Mouse (Mus musculus) hindbrain, embryonic 16.5 days (tissue): Measurements from ENCODE around the gene Aldh9a1. TPM values are rescaled to one million over a fixed set of nuclear protein-coding genes. Genes with fewer than 3 reads are reported as not detected.

ENCODE experiments used
- ATAC-seq: fragments of 200-750 bp; cut with Nextera tagmentation; 2 replicates; pipeline ENCODE4 v1.8.0; 2017; ENCODE audit warnings: moderate TSS enrichment, moderate library complexity
- H3K27ac ChIP-seq: fragments of 300-500 bp; sonication (generic); 2 replicates; pipeline ENCODE4 v1.5.1; 2014; ENCODE audit warnings: low read depth, mild to moderate bottlenecking, control low read depth, low read length, moderate library complexity
- H3K27me3 ChIP-seq: fragments of 300-500 bp; sonication (generic); replicated peaks from 2 replicates; pipeline ENCODE4 v1.6.1; 2014; ENCODE audit warnings: low read length; ENCODE audit not compliant: control insufficient read depth, insufficient read depth
- H3K36me3 ChIP-seq: fragments of 300-500 bp; sonication (generic); 2 replicates; pipeline ENCODE4 v1.6.1; 2014; ENCODE audit warnings: mild to moderate bottlenecking, low read length, moderate library complexity, mixed read lengths; ENCODE audit not compliant: control insufficient read depth, insufficient read depth
- H3K4me1 ChIP-seq: fragments of 300-500 bp; sonication (generic); 2 replicates; pipeline ENCODE4 v1.6.1; 2014; ENCODE audit warnings: low read depth, low read length; ENCODE audit not compliant: control insufficient read depth, insufficient read depth
- H3K4me2 ChIP-seq: fragments of 300-500 bp; sonication (generic); 2 replicates; pipeline ENCODE4 v1.6.1; 2014; ENCODE audit warnings: mild to moderate bottlenecking, low read length, control low read depth, moderate library complexity
- H3K4me3 ChIP-seq: fragments of 300-500 bp; sonication (generic); 2 replicates; pipeline ENCODE4 v1.5.1; 2014; ENCODE audit warnings: mild to moderate bottlenecking, low read length, control low read depth, moderate library complexity
- H3K9ac ChIP-seq: fragments of 300-500 bp; sonication (generic); 2 replicates; pipeline ENCODE4 v1.6.1; 2014; ENCODE audit warnings: low read depth, mild to moderate bottlenecking, control low read depth, low read length, moderate library complexity
- H3K9me3 ChIP-seq: fragments of 300-500 bp; sonication (generic); 2 replicates; pipeline ENCODE4 v1.6.1; 2014; ENCODE audit warnings: mild to moderate bottlenecking, low read length, moderate library complexity; ENCODE audit not compliant: control insufficient read depth
- WGBS: fragments of 180-500 bp; shearing (Covaris S2); extraction: QIAGEN DNeasy Blood & Tissue Kit; methylation state at CpG from one replicate; pipeline ENCODE4 v1.1.7; 2014; 5-methylcytosine and 5-hydroxymethylcytosine counted together
- polyA plus RNA-seq: library from polyadenylated mRNA; unstranded; fragments of >200 nt; fragmentation: Nextera tagmentation; extraction: Ambion mirVana; gene quantifications from 2 replicates; pipeline ENCODE4 v1.2.1, GENCODE M21; 2015

Aldh9a1 gene
- 43.8 and 43.9 TPM in 2 replicates for polyA plus RNA-seq

DNA sequence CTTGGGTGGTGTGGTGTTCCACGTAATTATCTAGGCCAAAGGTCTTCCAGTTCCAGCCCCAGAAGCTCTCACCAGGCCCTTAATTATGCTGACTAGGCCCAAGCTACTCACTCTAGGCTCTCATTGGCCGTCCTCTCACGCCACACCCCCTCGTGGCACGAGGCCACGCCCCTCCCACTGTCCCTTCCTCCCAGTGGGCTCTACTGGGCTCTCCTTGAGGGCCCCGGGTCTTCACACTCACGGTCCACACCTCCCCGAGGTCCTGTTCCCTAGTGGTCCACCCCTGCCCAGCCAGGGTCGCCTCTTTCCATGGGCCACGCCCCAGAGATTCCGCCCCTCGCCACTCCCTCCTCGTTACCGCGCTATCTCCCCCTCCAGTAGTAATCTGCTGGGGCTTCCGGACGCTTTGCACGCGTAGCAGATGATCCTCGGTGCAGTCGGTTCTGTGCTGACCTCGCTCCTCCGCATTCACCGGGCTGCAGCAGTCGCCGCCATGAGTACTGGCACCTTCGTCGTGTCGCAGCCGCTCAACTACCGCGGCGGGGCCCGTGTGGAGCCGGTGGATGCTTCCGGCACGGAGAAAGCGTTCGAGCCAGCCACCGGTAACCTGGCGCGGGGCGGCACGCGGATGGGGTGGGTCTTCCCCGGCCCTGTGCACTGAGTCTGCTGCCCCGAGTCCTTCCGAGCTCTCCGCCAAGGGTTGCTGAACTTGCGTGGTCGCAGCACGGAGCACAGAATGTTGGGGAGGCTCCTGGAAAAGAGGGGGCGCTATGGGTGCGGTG, at the start of gene Aldh9a1:
TSS of gene Aldh9a1 (plus strand) at position 177 of the 782 bp plus-strand sequence.
- ATAC-seq = peak; percentile 98
- peak within 1 kb of the TSS; percentile 68 for H3K4me2 ChIP-seq
- WGBS = under 1% methylated on average over 55 of the region's 55 CpGs
- H3K9me3 ChIP-seq = no peaks in the 10 kb centered on the region
- H3K9ac ChIP-seq = peak within 1 kb of the TSS; percentile 86
- H3K4me3 ChIP-seq = peak within 1 kb of the TSS; percentile 88
- H3K4me1 ChIP-seq = peaks cover 6% of the 10 kb centered on the region
- H3K27me3 ChIP-seq = no peaks in the 10 kb centered on the region
- H3K27ac ChIP-seq = peak within 1 kb of the TSS; percentile 91
- peaks cover 4% of the 10 kb centered on the region; the same call in 1 of the 2 replicates for H3K36me3 ChIP-seq

DNA sequence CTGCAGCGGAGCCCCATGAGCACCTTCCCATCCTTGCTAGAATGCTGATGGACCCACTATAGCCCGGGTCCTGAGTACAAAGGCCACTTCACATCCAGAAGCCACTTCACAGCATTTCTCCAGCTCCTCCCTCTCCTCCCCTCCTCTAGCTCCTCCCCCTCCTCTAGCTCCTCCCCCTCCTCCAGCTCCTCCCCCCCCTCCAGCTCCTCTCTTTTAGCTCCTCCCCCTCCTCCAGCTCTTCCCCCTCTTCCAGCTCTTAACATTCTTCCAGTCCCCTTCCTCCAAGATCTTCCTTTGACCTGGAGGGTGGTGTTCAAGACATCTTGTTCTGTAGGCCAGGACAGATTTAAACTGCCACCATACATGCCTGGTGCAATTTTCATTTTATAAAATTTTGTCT, 49.7 kb upstream of the Aldh9a1 start:
- H3K27me3 ChIP-seq = no peaks in the 10 kb centered on the region
- H3K9ac ChIP-seq = no peak overlapping the region
- ATAC-seq = no peak
- no peak overlapping the region for H3K27ac ChIP-seq
- H3K9me3 ChIP-seq = no peaks in the 10 kb centered on the region
- H3K36me3 ChIP-seq = no peaks in the 10 kb centered on the region
- no peak overlapping the region for H3K4me3 ChIP-seq
- H3K4me1 ChIP-seq = no peaks in the 10 kb centered on the region
- no peak overlapping the region for H3K4me2 ChIP-seq
- WGBS = 81% methylated on average over 2 of the region's 2 CpGs

DNA sequence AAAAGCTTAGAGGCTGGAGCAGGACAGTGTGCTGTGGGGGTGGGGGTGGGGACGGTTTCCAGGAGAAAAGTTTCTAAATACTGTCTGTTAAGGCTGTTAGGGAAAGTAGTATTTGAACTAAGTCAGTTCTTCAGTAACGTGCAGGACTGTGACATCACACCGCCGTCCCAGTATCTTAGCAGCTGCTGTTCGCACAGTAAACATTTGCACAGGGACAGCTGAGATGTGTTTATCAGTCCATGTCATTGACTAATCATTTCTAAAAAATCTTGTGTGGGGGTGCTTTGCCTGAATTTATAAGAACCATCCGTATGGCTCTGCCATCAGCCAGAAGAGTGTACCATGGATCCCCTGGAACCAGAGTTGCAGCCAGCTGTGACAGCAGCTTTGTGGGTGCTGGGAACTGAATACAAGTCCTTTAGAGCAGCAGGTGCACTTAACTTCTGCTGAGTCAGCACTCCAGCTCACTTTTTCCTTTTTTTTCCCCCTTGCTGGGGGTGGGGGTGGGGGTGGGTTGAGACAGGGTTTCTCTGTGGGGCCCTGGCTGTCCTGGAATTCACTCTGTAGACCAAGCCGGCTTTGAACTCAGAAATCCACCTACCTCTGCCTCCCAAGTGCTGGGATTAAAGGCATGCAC, 44.2 kb upstream of the Aldh9a1 start:
- no peak overlapping the region for H3K4me3 ChIP-seq
- no peaks in the 10 kb centered on the region for H3K36me3 ChIP-seq
- no peak overlapping the region for H3K27ac ChIP-seq
- no peak overlapping the region for H3K9ac ChIP-seq
- 66% methylated on average over 7 of the region's 7 CpGs for WGBS
- no peaks in the 10 kb centered on the region for H3K27me3 ChIP-seq
- H3K4me2 ChIP-seq = no peak overlapping the region
- peaks cover 9% of the 10 kb centered on the region for H3K4me1 ChIP-seq
- no peak for ATAC-seq
- H3K9me3 ChIP-seq = no peaks in the 10 kb centered on the region

DNA sequence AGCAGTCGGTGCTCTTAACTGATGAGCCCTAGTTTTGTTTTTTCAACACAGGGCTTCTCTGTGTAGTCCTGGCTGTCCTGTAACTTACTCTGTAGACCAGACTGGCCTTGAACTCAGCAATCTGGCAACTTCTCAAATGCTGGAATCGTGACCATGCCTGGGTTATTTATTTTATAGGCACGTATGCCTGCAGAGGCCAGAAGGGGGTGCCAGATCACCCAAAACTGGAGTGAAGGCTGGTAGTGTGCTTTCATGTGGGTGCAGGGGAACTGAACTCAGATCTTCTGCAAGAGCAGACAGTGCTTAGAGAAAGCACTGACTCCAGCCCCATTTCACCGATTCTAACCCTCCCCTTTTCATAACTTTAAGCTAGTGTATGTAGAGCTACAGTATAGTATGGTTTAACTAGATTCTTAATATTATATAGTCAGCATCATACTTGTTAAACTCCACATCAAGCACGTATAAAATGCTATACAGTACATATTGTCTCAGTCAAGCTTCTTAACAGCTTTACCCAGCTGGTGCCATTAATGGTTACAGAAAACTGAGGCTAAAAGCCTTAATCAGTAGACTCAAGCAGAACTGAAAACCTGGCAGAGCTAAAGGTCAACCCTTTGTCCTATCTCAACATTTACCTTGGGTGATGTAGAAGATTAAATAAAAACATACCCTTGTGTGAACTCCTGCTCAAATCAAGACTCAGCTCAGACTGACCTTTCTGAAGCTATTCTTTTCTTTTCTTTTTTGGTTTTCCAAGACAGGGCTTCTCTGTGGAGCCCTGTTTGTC, 43.1 kb upstream of the Aldh9a1 start:
- H3K4me3 ChIP-seq = no peak overlapping the region
- no peak overlapping the region for H3K27ac ChIP-seq
- no peaks in the 10 kb centered on the region for H3K27me3 ChIP-seq
- H3K4me2 ChIP-seq = no peak overlapping the region
- no peak overlapping the region for H3K9ac ChIP-seq
- no peaks in the 10 kb centered on the region for H3K9me3 ChIP-seq
- 76% methylated on average over 5 of the region's 5 CpGs for whole genome bisulfite sequencing
- no peaks in the 10 kb centered on the region for H3K36me3 ChIP-seq
- ATAC-seq = no peak
- peaks cover 9% of the 10 kb centered on the region for H3K4me1 ChIP-seq

DNA sequence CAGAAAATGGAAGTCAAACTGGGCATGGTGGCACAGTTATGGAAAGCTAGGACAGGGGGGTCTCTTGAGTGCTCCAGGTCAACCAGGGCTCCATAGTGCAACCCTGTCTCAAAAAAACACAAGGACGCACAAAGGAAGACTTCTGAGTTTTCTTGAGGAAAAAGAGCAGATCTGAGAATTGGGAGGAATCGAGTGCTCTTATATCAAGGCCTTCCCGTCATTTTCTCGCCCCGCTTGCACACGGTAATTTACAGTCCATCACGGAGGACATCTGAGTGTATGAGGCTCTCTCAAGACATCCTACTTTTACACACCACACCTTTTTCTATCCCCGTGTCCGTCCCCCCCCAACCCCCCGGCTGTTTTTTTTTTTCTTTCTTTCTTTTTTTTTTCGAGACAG, 42.1 kb upstream of the Aldh9a1 start:
- ATAC-seq = no peak
- H3K9me3 ChIP-seq = no peaks in the 10 kb centered on the region
- H3K27ac ChIP-seq = peak overlapping the region; percentile 96; the same call in 1 of the 2 replicates
- H3K9ac ChIP-seq = no peak overlapping the region
- H3K4me2 ChIP-seq = peak overlapping the region; percentile 90
- H3K4me1 ChIP-seq = peaks cover 9% of the 10 kb centered on the region
- peak overlapping the region; percentile 79 for H3K4me3 ChIP-seq
- H3K36me3 ChIP-seq = no peaks in the 10 kb centered on the region
- 64% methylated on average over 11 of the region's 11 CpGs for WGBS
- H3K27me3 ChIP-seq = no peaks in the 10 kb centered on the region

DNA sequence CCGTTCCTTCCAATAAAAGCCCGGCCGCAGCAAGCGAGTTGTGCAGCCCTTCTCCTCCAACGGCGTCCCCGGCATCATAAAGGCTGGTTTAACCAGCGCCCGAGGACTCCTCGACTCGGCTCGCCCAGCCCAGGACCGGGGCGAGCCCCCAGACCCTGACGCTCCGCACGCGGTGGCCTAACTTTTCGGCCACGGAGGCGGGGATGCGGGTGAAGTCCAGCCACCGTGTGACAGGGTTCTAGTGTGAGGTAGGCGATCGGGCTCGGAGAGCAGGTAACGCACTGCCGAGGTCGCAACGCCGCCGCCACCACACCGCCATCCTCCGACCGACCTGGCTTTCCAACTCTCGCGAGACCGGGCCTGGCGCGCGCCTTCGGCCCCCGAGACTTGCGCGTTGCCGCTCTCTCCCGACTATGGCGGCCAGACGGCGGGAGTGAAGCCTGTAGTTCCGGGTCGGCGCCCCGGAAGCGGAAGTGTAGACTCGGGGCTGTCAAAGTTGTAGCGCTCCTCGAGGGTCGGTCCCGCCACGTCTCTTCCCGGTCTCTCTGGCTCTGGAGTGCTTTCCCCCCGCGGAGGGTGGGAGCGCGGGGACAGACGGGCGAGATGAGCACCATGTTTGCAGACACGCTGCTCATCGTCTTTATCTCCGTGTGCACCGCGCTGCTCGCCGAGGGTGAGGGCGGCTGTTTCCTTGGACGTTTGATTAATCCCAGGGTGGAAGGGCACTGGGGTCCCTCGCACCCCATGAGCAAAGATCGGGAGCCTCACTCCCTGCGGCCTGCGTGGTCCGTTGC, 41.3 kb upstream of the Aldh9a1 start, which contains the start of gene Tmco1:
TSS of gene Tmco1 (plus strand) at position 118 of the 794 bp plus-strand sequence.
- Histone ChIP-seq H3K4me2 (peak within 1 kb of the TSS; percentile 90), H3K27ac (peak within 1 kb of the TSS; percentile 96), H3K36me3 (no peaks in the 10 kb centered on the region), H3K27me3 (no peaks in the 10 kb centered on the region), H3K9ac (peak within 1 kb of the TSS; percentile 97), H3K4me3 (peak within 1 kb of the TSS; percentile 79), H3K9me3 (no peaks in the 10 kb centered on the region), H3K4me1 (peaks cover 9% of the 10 kb centered on the region)
- WGBS = under 1% methylated on average over 60 of the region's 82 CpGs
- ATAC-seq = peak; percentile 99

DNA sequence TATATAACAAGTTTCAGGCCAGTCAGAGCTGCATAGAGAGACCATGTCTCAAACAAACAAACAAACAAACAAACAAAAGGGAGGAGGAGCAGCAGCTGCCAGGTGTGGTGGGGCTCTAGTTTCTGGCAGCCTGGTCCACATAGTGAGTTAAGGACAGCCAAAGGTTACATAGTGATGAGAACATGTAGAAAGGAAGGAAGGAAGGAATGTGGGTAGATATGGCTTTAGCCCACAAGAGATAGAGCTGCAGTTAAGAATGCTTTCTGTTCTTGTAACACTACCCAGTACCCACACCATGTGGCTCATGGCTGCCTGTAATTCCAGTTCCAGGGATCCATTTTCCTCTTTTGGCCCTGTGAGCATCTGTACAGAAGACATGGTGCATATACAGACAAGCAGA, 37.4 kb upstream of the Aldh9a1 start:
- H3K4me3 ChIP-seq = no peak overlapping the region
- H3K9me3 ChIP-seq = no peaks in the 10 kb centered on the region
- no peak for ATAC-seq
- H3K4me1 ChIP-seq = peaks cover 9% of the 10 kb centered on the region
- no peak overlapping the region for H3K27ac ChIP-seq
- H3K9ac ChIP-seq = no peak overlapping the region
- peaks cover 3% of the 10 kb centered on the region; the same call in 1 of the 2 replicates for H3K36me3 ChIP-seq
- no peak overlapping the region for H3K4me2 ChIP-seq
- no peaks in the 10 kb centered on the region for H3K27me3 ChIP-seq

DNA sequence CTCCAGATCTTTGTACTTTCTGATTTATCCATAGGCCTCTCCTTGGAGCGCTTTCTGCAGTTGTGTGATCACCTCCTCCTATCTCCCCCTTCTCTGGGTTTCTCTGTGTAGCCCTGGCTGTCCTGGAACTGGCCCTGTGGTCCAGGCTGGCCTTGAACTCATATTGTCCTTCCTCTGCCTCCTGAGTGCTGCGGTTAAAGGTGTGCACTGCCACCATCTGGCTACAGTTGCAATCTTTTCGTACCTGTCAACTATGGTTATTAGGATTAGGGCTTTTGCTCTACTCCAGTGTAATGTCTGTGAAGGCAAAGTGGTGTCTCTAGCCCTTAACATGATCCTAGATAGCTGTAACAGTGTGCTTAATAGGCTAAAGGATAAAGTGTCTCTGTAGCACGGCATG, 36.6 kb upstream of the Aldh9a1 start:
- Histone ChIP-seq H3K4me3 (no peak overlapping the region), H3K4me1 (peaks cover 6% of the 10 kb centered on the region), H3K9ac (no peak overlapping the region), H3K27ac (no peak overlapping the region), H3K4me2 (no peak overlapping the region), H3K36me3 (peaks cover 7% of the 10 kb centered on the region; the same call in 1 of the 2 replicates), H3K9me3 (no peaks in the 10 kb centered on the region), H3K27me3 (no peaks in the 10 kb centered on the region)
- no peak for ATAC-seq
- 94% methylated on average over 4 of the region's 4 CpGs for WGBS
